Mouse (Mus musculus): ENCODE data around the gene Gm21764. TPM values are rescaled to one million over a fixed set of nuclear protein-coding genes. Genes with fewer than 3 reads are reported as not detected.
"Not testable (repeated sequence)": the region's sequence is repeated elsewhere in the genome, so short reads cannot be mapped to it uniquely, and the experiment has no call there.

The Gm21764 gene
- not detected in 2 replicates for polyA plus RNA-seq (2012; rRNA removed)

GRCm38 (mm10) chrY:18061712-18062111 is at the start of gene Gm21764:
Gene Gm21764 (minus strand): TSS chrY:18061812.
- not testable (repeated sequence) for DNase-seq (ENCODE audit: low spot score)

- not testable (repeated sequence) for DNase-seq (ENCODE audit: low spot score)
These were observed 27.2 kb upstream of the Gm21764 start, which contains the start of gene Ssty1 for GRCm38 (mm10) chrY:18088816-18089215. Gene Ssty1 (plus strand): TSS chrY:18089116.

Other genes with a start within 250 kb of the Gm21764 start
- not detected in 2 replicates for gene Gm21904, start 215.5 kb downstream of the Gm21764 start, polyA plus RNA-seq (2012; rRNA removed)
- gene Gm20772, start 187.1 kb downstream of the Gm21764 start, polyA plus RNA-seq (2012; rRNA removed), result not detected in 2 replicates
- gene Gm20831, start 187.1 kb downstream of the Gm21764 start, polyA plus RNA-seq (2012; rRNA removed), result not detected in 2 replicates
- gene Srsy, start 124.5 kb downstream of the Gm21764 start, polyA plus RNA-seq (2012; rRNA removed), result not detected in 2 replicates
- gene Ssty1, start 27.3 kb upstream of the Gm21764 start, polyA plus RNA-seq (2012; rRNA removed), result not detected in 2 replicates